Mouse (Mus musculus): Measurements from ENCODE around the gene Timm17b. TPM values are rescaled to one million over a fixed set of nuclear protein-coding genes. Genes with fewer than 3 reads are reported as not detected.

Timm17b gene
- polyA plus RNA-seq, 1 experiment = 139 TPM

DNA sequence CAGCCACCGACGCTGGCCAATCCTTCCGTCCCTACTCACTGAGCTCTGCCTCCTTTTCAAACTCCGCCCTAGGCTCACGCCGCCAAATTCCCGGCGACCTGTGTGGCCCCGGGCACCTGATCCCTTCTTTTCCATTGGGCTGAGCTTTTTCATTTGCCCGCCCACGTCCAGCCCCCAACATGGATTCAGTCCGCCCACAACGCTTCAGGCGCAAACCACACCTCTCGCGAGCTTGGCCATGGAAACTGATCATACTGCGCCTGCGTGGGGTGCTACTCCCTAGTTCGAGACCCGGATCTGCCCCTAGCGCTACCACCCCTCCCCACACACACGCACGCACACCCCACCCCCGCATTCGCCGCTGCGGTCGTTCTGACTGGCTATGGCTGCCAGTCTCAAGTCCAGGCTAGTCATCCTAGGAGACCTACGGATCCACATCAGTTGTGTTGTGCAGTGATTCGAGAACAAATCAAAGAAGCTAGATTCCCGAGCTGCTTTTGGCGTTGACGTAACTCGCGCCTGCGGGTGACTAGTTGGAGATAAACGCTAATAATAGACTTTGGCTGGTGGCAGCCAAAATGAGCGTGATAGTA, 48.8 kb downstream of the Timm17b start:
- no peaks in the 10 kb centered on the region for H3K9me3 ChIP-seq
- peaks cover 12% of the 10 kb centered on the region; the same call in 1 of the 2 replicates for H3K4me1 ChIP-seq
- H3K4me3 ChIP-seq (replicated peaks) = peak overlapping the region; percentile 91
- H3K27me3 ChIP-seq (replicated peaks) = peaks cover 2% of the 10 kb centered on the region
- no peaks in the 10 kb centered on the region for H3K36me3 ChIP-seq (replicated peaks; ENCODE audit: low read length)
- TF ChIP-seq GATA1 (IDR thresholded peaks at IDR 0.05; ENCODE audit: borderline replicate concordance, low read length) (no peak), FLI1 (IDR thresholded peaks at IDR 0.05; ENCODE audit: low read length) (no peak)

DNA sequence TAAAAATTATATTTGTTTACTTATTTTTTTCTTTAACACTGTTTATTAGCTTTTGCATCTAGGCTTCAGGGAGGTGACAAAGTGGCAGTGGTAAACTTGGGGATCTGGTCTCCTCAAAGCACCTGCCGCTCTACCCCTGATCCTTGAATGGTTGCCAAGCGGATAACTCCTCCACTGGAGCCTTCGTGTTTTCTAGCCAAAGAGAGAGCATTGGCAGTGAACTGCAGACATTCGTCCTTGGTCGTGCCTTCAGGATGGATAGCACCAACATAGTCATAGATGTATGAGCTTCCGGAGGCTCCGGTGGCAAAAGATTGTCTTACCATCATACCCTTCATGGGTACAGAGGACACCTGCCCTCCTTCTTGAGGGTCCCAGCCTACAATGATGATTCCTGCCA, 50.9 kb downstream of the Timm17b start:
- Histone ChIP-seq H3K4me3 (replicated peaks) (no peak overlapping the region), H3K36me3 (replicated peaks; ENCODE audit: low read length) (no peaks in the 10 kb centered on the region), H3K9me3 (no peaks in the 10 kb centered on the region), H3K4me1 (peaks cover 12% of the 10 kb centered on the region; the same call in 1 of the 2 replicates), H3K27me3 (replicated peaks) (no peaks in the 10 kb centered on the region)
- TF ChIP-seq GATA1 (IDR thresholded peaks at IDR 0.05; ENCODE audit: borderline replicate concordance, low read length) (no peak), FLI1 (IDR thresholded peaks at IDR 0.05; ENCODE audit: low read length) (no peak)

Other genes with a start within 250 kb of the Timm17b start
- gene Prickle3, start 242.1 kb upstream of the Timm17b start, polyA plus RNA-seq (2012; ENCODE audit: insufficient read depth, low replicate concordance) = 3.0 and 5.9 TPM in 2 replicates
- gene Plp2, start 228.0 kb upstream of the Timm17b start, polyA plus RNA-seq (2012; ENCODE audit: insufficient read depth, low replicate concordance) = 18.5 and 29.3 TPM in 2 replicates
- gene Magix, start 218.1 kb upstream of the Timm17b start, polyA plus RNA-seq (2012; ENCODE audit: insufficient read depth, low replicate concordance) = not detected in 2 replicates
- gene Gpkow, start 202.2 kb upstream of the Timm17b start, polyA plus RNA-seq (2012; ENCODE audit: insufficient read depth, low replicate concordance) = 2.4 TPM in 1 of 2 replicates, not detected in the other
- 8.7 and 24.6 TPM in 2 replicates for gene Wdr45, start 185.0 kb upstream of the Timm17b start, polyA plus RNA-seq (2012; ENCODE audit: insufficient read depth, low replicate concordance)
- 12.9 TPM in 1 of 2 replicates, not detected in the other for gene Gm45208, start 177.1 kb upstream of the Timm17b start, polyA plus RNA-seq (2012; ENCODE audit: insufficient read depth, low replicate concordance)
- 28.2 and 91.3 TPM in 2 replicates for gene Praf2, start 170.9 kb upstream of the Timm17b start, polyA plus RNA-seq (2012; ENCODE audit: insufficient read depth, low replicate concordance)
- 8.5 and 31.6 TPM in 2 replicates for gene Ccdc120, start 148.5 kb upstream of the Timm17b start, polyA plus RNA-seq (2012; ENCODE audit: insufficient read depth, low replicate concordance)
- gene Tfe3, start 136.8 kb upstream of the Timm17b start, polyA plus RNA-seq (2012; ENCODE audit: insufficient read depth, low replicate concordance) = 17.5 and 17.8 TPM in 2 replicates
- gene Gripap1, start 109.6 kb upstream of the Timm17b start, polyA plus RNA-seq (2012; ENCODE audit: insufficient read depth, low replicate concordance) = 7.5 and 16.3 TPM in 2 replicates
- 0.15 TPM in 1 of 2 replicates, not detected in the other for gene Kcnd1, start 77.1 kb upstream of the Timm17b start, polyA plus RNA-seq (2012; ENCODE audit: insufficient read depth, low replicate concordance)
- 89.2 and 180 TPM in 2 replicates for gene Otud5, start 58.0 kb upstream of the Timm17b start, polyA plus RNA-seq (2012; ENCODE audit: insufficient read depth, low replicate concordance)
- gene Pim2, start 21.1 kb upstream of the Timm17b start, polyA plus RNA-seq (2012; ENCODE audit: insufficient read depth, low replicate concordance) = 177 and 348 TPM in 2 replicates
- gene Slc35a2, start 15.3 kb upstream of the Timm17b start, polyA plus RNA-seq (2012; ENCODE audit: insufficient read depth, low replicate concordance) = 99.5 and 147 TPM in 2 replicates
- 135 and 223 TPM in 2 replicates for gene Pqbp1, start 88 bp upstream of the Timm17b start, polyA plus RNA-seq (2012; ENCODE audit: insufficient read depth, low replicate concordance)
- gene Gm10491, start 8.5 kb downstream of the Timm17b start, polyA plus RNA-seq (2012; ENCODE audit: insufficient read depth, low replicate concordance) = not detected in 2 replicates
- not detected in 2 replicates for gene Gm10490, start 10.2 kb downstream of the Timm17b start, polyA plus RNA-seq (2012; ENCODE audit: insufficient read depth, low replicate concordance)
- gene Pcsk1n, start 20.5 kb downstream of the Timm17b start, polyA plus RNA-seq (2012; ENCODE audit: insufficient read depth, low replicate concordance) = 1.4 and 3.8 TPM in 2 replicates
- gene Eras, start 29.2 kb downstream of the Timm17b start, polyA plus RNA-seq (2012; ENCODE audit: insufficient read depth, low replicate concordance) = not detected in 2 replicates
- 0.96 and 16.9 TPM in 2 replicates for gene Hdac6, start 48.5 kb downstream of the Timm17b start, polyA plus RNA-seq (2012; ENCODE audit: insufficient read depth, low replicate concordance)
- gene Gata1, start 78.7 kb downstream of the Timm17b start, polyA plus RNA-seq (2012; ENCODE audit: insufficient read depth, low replicate concordance) = 227 and 1,046 TPM in 2 replicates
- 0.94 TPM in 1 of 2 replicates, not detected in the other for gene Glod5, start 119.1 kb downstream of the Timm17b start, polyA plus RNA-seq (2012; ENCODE audit: insufficient read depth, low replicate concordance)
- 0.99 and 3.9 TPM in 2 replicates for gene Suv39h1, start 175.4 kb downstream of the Timm17b start, polyA plus RNA-seq (2012; ENCODE audit: insufficient read depth, low replicate concordance)
- gene Was, start 191.1 kb downstream of the Timm17b start, polyA plus RNA-seq (2012; ENCODE audit: insufficient read depth, low replicate concordance) = 450 and 808 TPM in 2 replicates
- gene Wdr13, start 233.5 kb downstream of the Timm17b start, polyA plus RNA-seq (2012; ENCODE audit: insufficient read depth, low replicate concordance) = 23.4 and 38.2 TPM in 2 replicates
- 3.2 and 96.3 TPM in 2 replicates for gene Rbm3, start 246.5 kb downstream of the Timm17b start, polyA plus RNA-seq (2012; ENCODE audit: insufficient read depth, low replicate concordance)

Measured in megakaryocyte, embryonic 14.5 days (primary cell).